In genomic region chr14:20093493-20093892, GRCm38 (mm10) we compare ENCODE assay signal across 10 mouse cellular contexts. TPM values are rescaled to one million over a fixed set of nuclear protein-coding genes. Genes with fewer than 3 reads are reported as not detected.
DNase-seq lines count a peak whose midpoint lies in the region; ATAC-seq and TF ChIP-seq lines count a peak whose summit lies in the region.
"Had no signal": no experiment of that assay in that cellular context is flagged by ENCODE, and none has a peak within 500 bp of the region (broad histone marks: within the 10 kb centered on the region; RNA-seq: fewer than 3 reads in every experiment).

No protein-coding gene starts in this region.

- H3K27ac ChIP-seq in hindbrain, embryonic 10.5 days, result no peak overlapping the region
- H3K27ac ChIP-seq in hindbrain, embryonic 16.5 days (ENCODE audit: low read depth, low read length), result no peak overlapping the region
- H3K27ac ChIP-seq in intestine, postnatal 0 days (ENCODE audit: low read depth, low read length), result no peak overlapping the region
- H3K27ac ChIP-seq: limb, embryonic 13.5 days had no signal

- TF ChIP-seq CTCF in intestine, postnatal 0 days (IDR thresholded peaks at IDR 0.05; ENCODE audit: low read depth), result no peak

- no peaks in the 10 kb centered on the region for H3K4me1 ChIP-seq in hindbrain, embryonic 10.5 days (replicated peaks)
- no peaks in the 10 kb centered on the region for H3K4me1 ChIP-seq in hindbrain, embryonic 16.5 days (ENCODE audit: control insufficient read depth, insufficient read depth, low read depth, low read length)
- no peaks in the 10 kb centered on the region for H3K4me1 ChIP-seq in intestine, postnatal 0 days (replicated peaks; ENCODE audit: control insufficient read depth, insufficient read depth, low read length)
- H3K4me1 ChIP-seq: limb, embryonic 13.5 days had no signal

- H3K4me2 ChIP-seq in hindbrain, embryonic 16.5 days (ENCODE audit: low read length), result no peak overlapping the region
- no peak overlapping the region for H3K4me2 ChIP-seq in intestine, postnatal 0 days (replicated peaks; ENCODE audit: low read depth)
- H3K4me2 ChIP-seq: limb, embryonic 13.5 days had no signal

- H3K36me3 ChIP-seq in hindbrain, embryonic 10.5 days, result no peaks in the 10 kb centered on the region
- H3K36me3 ChIP-seq in hindbrain, embryonic 16.5 days (ENCODE audit: control insufficient read depth, insufficient read depth, low read length), result no peaks in the 10 kb centered on the region
- H3K36me3 ChIP-seq in intestine, postnatal 0 days (ENCODE audit: control insufficient read depth, insufficient read depth), result no peaks in the 10 kb centered on the region
- H3K36me3 ChIP-seq: limb, embryonic 13.5 days had no signal

- H3K9ac ChIP-seq in hindbrain, embryonic 16.5 days (ENCODE audit: low read depth, low read length), result no peak overlapping the region
- no peak overlapping the region for H3K9ac ChIP-seq in intestine, postnatal 0 days (ENCODE audit: low read depth, low read length)
- H3K9ac ChIP-seq: forebrain, postnatal 0 days; limb, embryonic 13.5 days had no signal

- 26% methylated on average over 7 of the region's 7 CpGs for WGBS in hindbrain, embryonic 10.5 days
- 25% methylated on average over 7 of the region's 7 CpGs for WGBS in hindbrain, embryonic 16.5 days
- WGBS in intestine, postnatal 0 days, result 15% methylated on average over 7 of the region's 7 CpGs

- no peak for ATAC-seq in hindbrain, embryonic 16.5 days
- no peak for ATAC-seq in intestine, postnatal 0 days
- ATAC-seq: forebrain, postnatal 0 days had no signal

- H3K4me3 ChIP-seq in hindbrain, embryonic 10.5 days, result no peak overlapping the region
- no peak overlapping the region for H3K4me3 ChIP-seq in hindbrain, embryonic 16.5 days (ENCODE audit: low read length)
- H3K4me3 ChIP-seq in intestine, postnatal 0 days (ENCODE audit: low read depth, low read length), result no peak overlapping the region
- H3K4me3 ChIP-seq: limb, embryonic 13.5 days had no signal

- no peaks in the 10 kb centered on the region for H3K27me3 ChIP-seq in hindbrain, embryonic 10.5 days (ENCODE audit: insufficient read depth, poor library complexity, severe bottlenecking)
- no peaks in the 10 kb centered on the region for H3K27me3 ChIP-seq in hindbrain, embryonic 16.5 days (replicated peaks; ENCODE audit: control insufficient read depth, insufficient read depth, low read length)
- H3K27me3 ChIP-seq in intestine, postnatal 0 days (replicated peaks; ENCODE audit: control insufficient read depth, insufficient read depth, low read length), result no peaks in the 10 kb centered on the region
- H3K27me3 ChIP-seq: limb, embryonic 13.5 days had no signal

- DNase-seq in hindbrain, embryonic 10.5 days (ENCODE audit: low spot score), result peak; percentile 38
- DNase-seq in 416B (ENCODE audit: low read depth), result peak; percentile 76
- DNase-seq in adipocyte (ENCODE audit: low spot score), result peak; percentile 60
- DNase-seq in lung, postnatal 10 days, result peak; percentile 76
- DNase-seq in frontal cortex, adult 2 months (ENCODE audit: extremely low spot score in 1 of 2, low spot score in 1 of 2), result no peak
- no peak for DNase-seq in frontal cortex, postnatal 14 days (ENCODE audit: low spot score in 2 of 2)
- DNase-seq: forebrain, postnatal 0 days had no signal

- H3K9me3 ChIP-seq in hindbrain, embryonic 10.5 days, result no peaks in the 10 kb centered on the region
- H3K9me3 ChIP-seq in hindbrain, embryonic 16.5 days (ENCODE audit: control insufficient read depth, low read length), result no peaks in the 10 kb centered on the region
- H3K9me3 ChIP-seq in intestine, postnatal 0 days (ENCODE audit: control insufficient read depth), result no peaks in the 10 kb centered on the region
- H3K9me3 ChIP-seq: limb, embryonic 13.5 days had no signal

RNA-seq across cellular contexts. Expression of gene Saysd1, which starts 44.8 kb away (rescaled TPM):
- polyA plus RNA-seq in hindbrain, embryonic 10.5 days (2016; fragmentation: Nextera tagmentation; extraction: Ambion mirVana), result 12.2 and 13.1 TPM in 2 replicates
- polyA plus RNA-seq in hindbrain, embryonic 16.5 days (2015; fragmentation: Nextera tagmentation; extraction: Ambion mirVana), result 12.1 and 12.6 TPM in 2 replicates
- polyA plus RNA-seq in frontal cortex, adult 2 months (2012; rRNA removed), result 7.9 and 8.6 TPM in 2 replicates
- 49.8 and 55.6 TPM in 2 replicates for polyA plus RNA-seq in intestine, postnatal 0 days (2015; fragmentation: Nextera tagmentation; extraction: Ambion mirVana)

Comparison
In these comparisons a context has a peak if more than half of its experiments do, and no peak if none do; other contexts are left out.
1. DNase-seq: peak in hindbrain, embryonic 10.5 days (single experiment), 416B (single experiment), adipocyte (single experiment) and lung, postnatal 10 days (single experiment); none in frontal cortex, adult 2 months (0 of 2) and frontal cortex, postnatal 14 days (0 of 2).